Mouse (Mus musculus): Measurements from ENCODE around the gene G3bp1. TPM values are rescaled to one million over a fixed set of nuclear protein-coding genes. Genes with fewer than 3 reads are reported as not detected.

Gene G3bp1
- polyA plus RNA-seq, 1 experiment from 2014 or later, result 51.7 TPM

GRCm38 (mm10) chr11:55469923-55470691 is 622 bp downstream of the G3bp1 start:
- H3K4me3 ChIP-seq (ENCODE audit: low read depth, low read length), result peak overlapping the region; percentile 94
- peak overlapping the region; percentile 84 for H3K27ac ChIP-seq (ENCODE audit: low read length)
- H3K27me3 ChIP-seq (ENCODE audit: control insufficient read depth, insufficient read depth, low read depth, low read length), result no peaks in the 10 kb centered on the region
- peak overlapping the region; percentile 92 for H3K9ac ChIP-seq (ENCODE audit: low read depth, low read length)
- peak overlapping the region; percentile 84 for H3K4me2 ChIP-seq (ENCODE audit: low read depth, low read length)
- no peaks in the 10 kb centered on the region; the same call in 1 of the 2 replicates for H3K36me3 ChIP-seq (ENCODE audit: control insufficient read depth, insufficient read depth)
- peaks cover 34% of the 10 kb centered on the region for H3K4me1 ChIP-seq (ENCODE audit: control insufficient read depth, low read depth, low read length)
- no peaks in the 10 kb centered on the region for H3K9me3 ChIP-seq (replicated peaks; ENCODE audit: control insufficient read depth, low read length)
- WGBS (ENCODE audit: insufficient replicate concordance), result under 1% methylated on average over 42 of the region's 46 CpGs
- no peak for ATAC-seq (ENCODE audit: low read depth)

DNA sequence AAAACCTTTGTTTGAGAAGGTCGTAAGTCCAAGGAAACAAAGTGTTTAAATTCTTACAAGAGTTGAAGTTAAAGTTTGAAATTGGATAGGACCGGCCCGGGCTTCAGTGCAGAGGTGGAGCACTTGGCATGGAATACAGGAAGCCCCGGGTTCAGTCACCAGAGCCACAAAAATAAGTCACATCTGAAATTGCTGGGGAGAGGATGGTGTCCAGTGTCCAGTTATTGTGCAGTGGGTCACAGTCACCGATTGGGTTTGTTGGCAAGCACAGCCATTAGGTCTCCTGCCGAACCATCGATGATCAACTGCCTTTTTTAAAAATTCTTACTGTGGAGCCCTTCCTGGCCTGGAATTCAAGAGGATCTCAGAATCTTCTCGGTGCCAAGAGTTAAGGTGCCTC is 1.3 kb downstream of the G3bp1 start:
- 18% methylated on average over 8 of the region's 8 CpGs for WGBS (ENCODE audit: insufficient replicate concordance)
- peak overlapping the region; percentile 92 for H3K9ac ChIP-seq (ENCODE audit: low read depth, low read length)
- peak overlapping the region; percentile 30; the same call in 1 of the 2 replicates for H3K27ac ChIP-seq (ENCODE audit: low read length)

DNA sequence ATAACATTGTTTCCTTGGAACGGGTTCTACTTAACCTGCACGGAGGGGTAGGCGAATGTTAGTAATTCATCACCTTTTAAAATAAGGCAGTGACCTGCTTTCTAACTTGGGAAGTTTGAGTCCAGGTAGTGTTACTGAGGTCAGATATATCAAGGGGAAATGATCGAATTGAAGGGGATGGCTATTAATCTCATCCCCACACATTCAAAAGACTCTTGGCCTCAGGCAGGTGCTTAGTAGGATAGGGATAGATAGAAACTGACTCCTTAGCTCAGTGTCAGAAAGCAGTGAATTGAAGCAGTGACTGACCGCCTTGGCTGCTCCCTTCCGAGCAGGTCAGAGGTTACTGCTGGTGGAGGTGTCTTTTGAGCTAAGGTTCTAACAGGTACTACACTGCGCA is 2.0 kb downstream of the G3bp1 start:
- peak overlapping the region; percentile 94 for H3K4me3 ChIP-seq (ENCODE audit: low read depth, low read length)
- H3K9ac ChIP-seq (ENCODE audit: low read depth, low read length), result peak overlapping the region; percentile 92
- H3K36me3 ChIP-seq (ENCODE audit: control insufficient read depth, insufficient read depth), result no peaks in the 10 kb centered on the region; the same call in 1 of the 2 replicates
- peak overlapping the region; percentile 30; the same call in 1 of the 2 replicates for H3K27ac ChIP-seq (ENCODE audit: low read length)
- ATAC-seq (ENCODE audit: low read depth), result no peak
- H3K9me3 ChIP-seq (replicated peaks; ENCODE audit: control insufficient read depth, low read length), result no peaks in the 10 kb centered on the region
- H3K4me2 ChIP-seq (ENCODE audit: low read depth, low read length), result peak overlapping the region; percentile 84
- H3K4me1 ChIP-seq (ENCODE audit: control insufficient read depth, low read depth, low read length), result peaks cover 36% of the 10 kb centered on the region
- WGBS (ENCODE audit: insufficient replicate concordance), result 44% methylated on average over 7 of the region's 7 CpGs
- H3K27me3 ChIP-seq (ENCODE audit: control insufficient read depth, insufficient read depth, low read depth, low read length), result no peaks in the 10 kb centered on the region

More for the DNA sequence above, 1.3 kb downstream of the G3bp1 start:
- peak overlapping the region; percentile 84 for H3K4me2 ChIP-seq (ENCODE audit: low read depth, low read length)
- H3K4me1 ChIP-seq (ENCODE audit: control insufficient read depth, low read depth, low read length), result peaks cover 35% of the 10 kb centered on the region
- no peaks in the 10 kb centered on the region; the same call in 1 of the 2 replicates for H3K36me3 ChIP-seq (ENCODE audit: control insufficient read depth, insufficient read depth)
- ATAC-seq (ENCODE audit: low read depth), result no peak
- H3K4me3 ChIP-seq (ENCODE audit: low read depth, low read length), result peak overlapping the region; percentile 94
- no peaks in the 10 kb centered on the region for H3K9me3 ChIP-seq (replicated peaks; ENCODE audit: control insufficient read depth, low read length)
- no peaks in the 10 kb centered on the region for H3K27me3 ChIP-seq (ENCODE audit: control insufficient read depth, insufficient read depth, low read depth, low read length)

DNA sequence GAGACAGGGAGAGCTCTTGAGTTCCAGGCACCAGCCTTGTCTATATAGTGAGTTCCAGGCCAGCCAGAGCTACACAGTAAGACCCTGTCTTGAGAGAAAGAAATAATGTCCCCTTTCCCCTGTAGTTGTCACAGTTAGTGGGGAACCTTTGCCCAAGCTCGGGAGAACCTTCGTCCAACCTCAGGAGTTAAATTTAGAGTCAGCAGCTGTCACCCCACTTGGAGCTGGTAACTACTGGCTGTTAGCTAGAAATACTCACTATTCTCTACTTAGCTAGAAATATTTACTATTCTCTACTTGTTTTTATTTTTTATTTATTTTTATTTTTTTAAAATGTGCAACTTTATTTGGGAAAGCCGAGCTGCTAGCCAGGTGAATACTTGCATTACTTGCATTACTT is 3.7 kb downstream of the G3bp1 start:
- H3K9ac ChIP-seq (ENCODE audit: low read depth, low read length), result no peak overlapping the region
- no peak overlapping the region for H3K4me3 ChIP-seq (ENCODE audit: low read depth, low read length)
- H3K4me1 ChIP-seq (ENCODE audit: control insufficient read depth, low read depth, low read length), result peaks cover 34% of the 10 kb centered on the region
- no peak overlapping the region for H3K4me2 ChIP-seq (ENCODE audit: low read depth, low read length)
- no peaks in the 10 kb centered on the region for H3K27me3 ChIP-seq (ENCODE audit: control insufficient read depth, insufficient read depth, low read depth, low read length)
- WGBS (ENCODE audit: insufficient replicate concordance), result 47% methylated on average over 3 of the region's 3 CpGs
- no peaks in the 10 kb centered on the region; the same call in 1 of the 2 replicates for H3K36me3 ChIP-seq (ENCODE audit: control insufficient read depth, insufficient read depth)
- no peak for ATAC-seq (ENCODE audit: low read depth)
- no peak overlapping the region for H3K27ac ChIP-seq (ENCODE audit: low read length)
- H3K9me3 ChIP-seq (replicated peaks; ENCODE audit: control insufficient read depth, low read length), result no peaks in the 10 kb centered on the region

DNA sequence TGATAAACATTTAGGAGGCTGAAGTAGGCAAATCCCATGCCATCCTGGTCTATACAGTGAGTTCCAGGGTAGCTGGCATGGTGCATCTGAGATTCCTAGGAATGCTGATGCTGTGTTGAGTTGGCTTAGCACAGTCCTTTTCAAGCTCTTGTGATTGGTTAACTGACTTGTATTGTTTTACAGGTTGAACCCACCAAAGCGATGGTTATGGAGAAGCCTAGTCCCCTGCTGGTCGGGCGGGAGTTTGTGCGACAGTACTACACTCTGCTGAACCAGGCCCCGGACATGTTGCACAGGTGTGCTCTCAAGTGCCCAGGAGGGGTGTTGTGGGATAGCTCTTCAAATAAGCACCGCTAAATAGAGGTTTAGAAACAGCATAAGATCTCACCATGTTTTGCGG is 16.0 kb downstream of the G3bp1 start:
- Histone ChIP-seq H3K36me3 (ENCODE audit: control insufficient read depth, insufficient read depth) (peaks cover 49% of the 10 kb centered on the region), H3K27ac (ENCODE audit: low read length) (no peak overlapping the region), H3K4me3 (ENCODE audit: low read depth, low read length) (no peak overlapping the region), H3K9ac (ENCODE audit: low read depth, low read length) (no peak overlapping the region), H3K4me1 (ENCODE audit: control insufficient read depth, low read depth, low read length) (no peaks in the 10 kb centered on the region; the same call in 1 of the 2 replicates), H3K4me2 (ENCODE audit: low read depth, low read length) (no peak overlapping the region), H3K27me3 (ENCODE audit: control insufficient read depth, insufficient read depth, low read depth, low read length) (no peaks in the 10 kb centered on the region), H3K9me3 (replicated peaks; ENCODE audit: control insufficient read depth, low read length) (no peaks in the 10 kb centered on the region)
- ATAC-seq (ENCODE audit: low read depth), result no peak
- WGBS (ENCODE audit: insufficient replicate concordance), result 92% methylated on average over 7 of the region's 7 CpGs

DNA sequence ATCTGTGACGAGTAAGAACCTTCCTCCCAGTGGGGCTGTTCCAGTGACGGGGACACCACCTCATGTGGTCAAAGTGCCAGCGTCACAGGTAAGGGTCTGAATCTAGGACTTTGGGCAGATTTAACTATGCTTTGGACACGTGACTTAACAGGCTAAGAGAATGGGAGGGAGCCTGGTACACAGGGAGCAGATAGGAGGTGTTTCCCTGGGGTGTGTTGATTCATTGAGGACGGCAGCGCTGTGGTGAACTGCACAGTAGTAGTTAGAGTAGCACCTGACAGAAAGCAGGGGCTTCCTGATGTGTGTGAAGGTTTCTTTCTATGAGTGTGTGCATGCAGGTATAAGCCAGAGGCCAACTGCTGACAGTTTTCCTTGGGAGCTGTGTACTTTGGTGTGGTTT is 26.7 kb downstream of the G3bp1 start:
- Histone ChIP-seq H3K4me1 (ENCODE audit: control insufficient read depth, low read depth, low read length) (no peaks in the 10 kb centered on the region), H3K36me3 (ENCODE audit: control insufficient read depth, insufficient read depth) (peaks cover 69% of the 10 kb centered on the region), H3K27ac (ENCODE audit: low read length) (no peak overlapping the region), H3K27me3 (ENCODE audit: control insufficient read depth, insufficient read depth, low read depth, low read length) (no peaks in the 10 kb centered on the region), H3K4me2 (ENCODE audit: low read depth, low read length) (no peak overlapping the region), H3K4me3 (ENCODE audit: low read depth, low read length) (no peak overlapping the region), H3K9me3 (replicated peaks; ENCODE audit: control insufficient read depth, low read length) (no peaks in the 10 kb centered on the region), H3K9ac (ENCODE audit: low read depth, low read length) (no peak overlapping the region)
- WGBS (ENCODE audit: insufficient replicate concordance), result 67% methylated on average over 6 of the region's 6 CpGs
- no peak for ATAC-seq (ENCODE audit: low read depth)

DNA sequence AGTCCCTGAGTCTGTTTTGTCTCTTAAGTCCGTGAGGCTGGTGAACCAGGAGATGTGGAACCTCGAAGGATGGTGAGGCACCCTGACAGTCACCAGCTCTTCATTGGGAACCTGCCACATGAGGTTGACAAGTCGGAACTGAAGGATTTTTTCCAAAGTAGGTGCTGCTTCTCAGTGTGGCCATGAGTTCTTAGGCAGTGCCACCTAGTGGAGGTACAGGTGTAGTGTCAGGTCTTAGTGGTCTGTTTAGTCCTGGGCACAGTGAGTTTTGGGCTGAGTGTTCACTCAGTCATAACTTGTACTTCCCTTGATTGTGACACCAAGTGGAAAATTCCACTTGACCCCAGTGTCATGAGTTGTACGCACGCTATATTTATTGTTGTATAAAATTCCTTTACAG is 28.4 kb downstream of the G3bp1 start:
- H3K4me2 ChIP-seq (ENCODE audit: low read depth, low read length), result no peak overlapping the region
- H3K9ac ChIP-seq (ENCODE audit: low read depth, low read length), result no peak overlapping the region
- 54% methylated on average over 5 of the region's 5 CpGs for WGBS (ENCODE audit: insufficient replicate concordance)
- H3K27ac ChIP-seq (ENCODE audit: low read length), result no peak overlapping the region
- no peak overlapping the region for H3K4me3 ChIP-seq (ENCODE audit: low read depth, low read length)
- H3K27me3 ChIP-seq (ENCODE audit: control insufficient read depth, insufficient read depth, low read depth, low read length), result no peaks in the 10 kb centered on the region
- peak; percentile 48 for ATAC-seq (ENCODE audit: low read depth)
- H3K36me3 ChIP-seq (ENCODE audit: control insufficient read depth, insufficient read depth), result peaks cover 53% of the 10 kb centered on the region
- H3K9me3 ChIP-seq (replicated peaks; ENCODE audit: control insufficient read depth, low read length), result no peaks in the 10 kb centered on the region
- no peaks in the 10 kb centered on the region for H3K4me1 ChIP-seq (ENCODE audit: control insufficient read depth, low read depth, low read length)

DNA sequence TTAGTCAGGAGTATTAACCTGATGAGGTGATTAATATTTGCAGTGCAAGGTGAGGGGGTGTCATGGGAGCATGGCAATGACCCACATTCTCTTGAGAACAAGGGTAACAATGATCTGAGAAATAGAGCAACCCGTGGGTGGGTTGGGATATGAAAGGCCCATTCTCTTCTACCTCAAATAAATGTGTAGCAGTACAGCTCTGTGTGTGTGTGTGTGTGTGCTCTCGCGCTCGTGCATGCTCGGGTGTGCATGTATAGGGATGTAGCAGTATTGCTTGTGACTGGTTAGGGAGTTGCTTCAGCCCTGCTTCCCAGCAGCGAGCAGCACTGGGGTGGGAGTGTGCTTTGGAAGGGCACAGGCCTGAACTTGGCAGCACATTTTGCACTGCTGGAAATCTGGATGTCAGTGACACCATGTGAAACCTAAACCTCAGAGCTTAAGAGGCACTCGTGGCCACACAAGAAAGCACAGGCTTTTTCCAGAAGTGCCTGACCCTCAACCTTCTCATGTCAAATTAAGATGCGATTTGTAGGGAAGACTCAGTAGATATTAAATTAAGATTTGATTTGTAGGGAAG is 32.6 kb downstream of the G3bp1 start:
- no peak for ATAC-seq (ENCODE audit: low read depth)
- Histone ChIP-seq H3K36me3 (ENCODE audit: control insufficient read depth, insufficient read depth) (peaks cover 21% of the 10 kb centered on the region), H3K9me3 (replicated peaks; ENCODE audit: control insufficient read depth, low read length) (no peaks in the 10 kb centered on the region), H3K4me1 (ENCODE audit: control insufficient read depth, low read depth, low read length) (no peaks in the 10 kb centered on the region), H3K9ac (ENCODE audit: low read depth, low read length) (no peak overlapping the region), H3K27ac (ENCODE audit: low read length) (no peak overlapping the region), H3K4me2 (ENCODE audit: low read depth, low read length) (no peak overlapping the region), H3K4me3 (ENCODE audit: low read depth, low read length) (no peak overlapping the region), H3K27me3 (ENCODE audit: control insufficient read depth, insufficient read depth, low read depth, low read length) (no peaks in the 10 kb centered on the region)
- 76% methylated on average over 8 of the region's 8 CpGs for WGBS (ENCODE audit: insufficient replicate concordance)

- WGBS (ENCODE audit: insufficient replicate concordance), result 61% methylated on average over 5 of the region's 5 CpGs
- H3K36me3 ChIP-seq (ENCODE audit: control insufficient read depth, insufficient read depth), result peaks cover 16% of the 10 kb centered on the region
- no peaks in the 10 kb centered on the region for H3K4me1 ChIP-seq (ENCODE audit: control insufficient read depth, low read depth, low read length)
Observed at GRCm38 (mm10) chr11:55502886-55503285, 33.4 kb downstream of the G3bp1 start.

More at GRCm38 (mm10) chr11:55502886-55503285, 33.4 kb downstream of the G3bp1 start:
- H3K4me3 ChIP-seq (ENCODE audit: low read depth, low read length), result no peak overlapping the region
- no peak overlapping the region for H3K27ac ChIP-seq (ENCODE audit: low read length)
- no peak for ATAC-seq (ENCODE audit: low read depth)
- no peak overlapping the region for H3K4me2 ChIP-seq (ENCODE audit: low read depth, low read length)
- H3K27me3 ChIP-seq (ENCODE audit: control insufficient read depth, insufficient read depth, low read depth, low read length), result no peaks in the 10 kb centered on the region
- no peaks in the 10 kb centered on the region for H3K9me3 ChIP-seq (replicated peaks; ENCODE audit: control insufficient read depth, low read length)
- no peak overlapping the region for H3K9ac ChIP-seq (ENCODE audit: low read depth, low read length)
